Mouse (Mus musculus) hindbrain, embryonic 10.5 days (tissue): ENCODE data around the gene Rabgap1l. TPM values are rescaled to one million over a fixed set of nuclear protein-coding genes. Genes with fewer than 3 reads are reported as not detected.

ENCODE experiments used
- DNase-seq: peaks from one replicate; pipeline ENCODE4 v3.0.0-alpha.2; 2017; ENCODE audit warnings: low spot score
- H3K27ac ChIP-seq: fragments of 300-500 bp; sonication (generic); 2 replicates; pipeline ENCODE4 v1.5.1; 2016; ENCODE audit warnings: mild to moderate bottlenecking, moderate library complexity
- H3K27me3 ChIP-seq: fragments of 300-500 bp; sonication (generic); 2 replicates; pipeline ENCODE4 v1.6.1; 2016; ENCODE audit warnings: mild to moderate bottlenecking; ENCODE audit not compliant: poor library complexity, insufficient read depth, severe bottlenecking
- H3K36me3 ChIP-seq: fragments of 300-500 bp; sonication (generic); 2 replicates; pipeline ENCODE4 v1.6.1; 2016; ENCODE audit warnings: mild to moderate bottlenecking, moderate library complexity
- H3K4me1 ChIP-seq: fragments of 300-500 bp; sonication (generic); replicated peaks from 2 replicates; pipeline ENCODE4 v1.6.1; 2016; ENCODE audit warnings: mild to moderate bottlenecking
- H3K4me3 ChIP-seq: fragments of 300-500 bp; sonication (generic); 2 replicates; pipeline ENCODE4 v1.5.1; 2016; ENCODE audit warnings: mild to moderate bottlenecking, moderate library complexity
- H3K9me3 ChIP-seq: fragments of 300-500 bp; sonication (generic); 2 replicates; pipeline ENCODE4 v1.6.1; 2016; ENCODE audit warnings: mild to moderate bottlenecking, moderate library complexity
- WGBS: fragments of 180-500 bp; shearing (Covaris S2); methylation state at CpG from one replicate; pipeline ENCODE4 v1.1.7; 2016; 5-methylcytosine and 5-hydroxymethylcytosine counted together
- polyA plus RNA-seq: library from polyadenylated mRNA; unstranded; fragments of >200 nt; fragmentation: Nextera tagmentation; extraction: Ambion mirVana; gene quantifications from 2 replicates; pipeline ENCODE4 v1.2.1, GENCODE M21; 2016

The Rabgap1l gene
- polyA plus RNA-seq, 1 experiment from 2014 or later = 9.8 TPM

- 92% methylated on average over 4 of the region's 4 CpGs for WGBS
Measured at GRCm38 (mm10) chr1:160713887-160714286, 79.1 kb downstream of the Rabgap1l start.

DNA sequence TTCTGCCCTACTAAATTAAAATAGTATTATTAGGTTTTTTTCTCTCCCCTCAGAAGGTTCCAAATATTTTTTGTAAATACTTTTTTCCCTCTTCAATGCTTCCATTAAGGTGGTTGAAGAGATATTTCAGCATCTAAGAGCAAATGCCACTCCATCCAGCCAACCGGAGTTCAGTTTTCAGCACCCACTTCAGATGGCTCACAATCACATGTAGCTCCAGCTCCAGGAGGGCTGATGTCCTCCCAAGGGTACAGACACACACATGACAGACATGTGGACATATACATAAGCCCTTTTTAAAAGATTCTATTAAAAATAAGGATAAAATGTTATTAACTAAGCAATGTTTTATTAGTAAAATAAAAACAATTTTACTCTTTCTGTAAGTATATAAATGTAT, 79.6 kb downstream of the Rabgap1l start:
- H3K27me3 ChIP-seq = no peaks in the 10 kb centered on the region
- no peak for DNase-seq
- no peaks in the 10 kb centered on the region for H3K36me3 ChIP-seq
- no peak overlapping the region for H3K4me3 ChIP-seq
- 96% methylated on average over 1 of the region's 1 CpGs for WGBS
- no peaks in the 10 kb centered on the region for H3K9me3 ChIP-seq
- H3K27ac ChIP-seq = no peak overlapping the region
- H3K4me1 ChIP-seq = no peaks in the 10 kb centered on the region

More at GRCm38 (mm10) chr1:160713887-160714286, 79.1 kb downstream of the Rabgap1l start:
- DNase-seq = no peak
- no peak overlapping the region for H3K27ac ChIP-seq
- H3K36me3 ChIP-seq = no peaks in the 10 kb centered on the region
- H3K27me3 ChIP-seq = no peaks in the 10 kb centered on the region
- no peak overlapping the region for H3K4me3 ChIP-seq
- no peaks in the 10 kb centered on the region for H3K4me1 ChIP-seq
- no peaks in the 10 kb centered on the region for H3K9me3 ChIP-seq

DNA sequence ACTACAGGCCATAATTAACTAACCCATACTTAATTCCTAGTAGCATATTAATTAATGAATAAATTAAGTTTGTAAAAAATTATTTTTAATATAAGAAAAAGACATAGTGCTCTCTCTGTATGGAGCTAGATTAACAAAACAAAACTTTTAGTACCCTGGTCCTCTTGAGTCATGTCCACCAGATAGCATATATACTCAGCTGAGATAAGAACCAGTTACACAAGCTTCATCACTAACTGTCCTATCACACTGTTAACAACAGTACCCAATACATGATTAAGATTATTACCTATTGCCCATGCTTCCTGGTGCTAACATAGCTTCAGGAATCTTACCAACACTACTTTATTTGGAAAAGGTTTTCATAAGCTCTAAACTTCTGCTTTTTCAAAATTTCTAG, 82.5 kb downstream of the Rabgap1l start:
- H3K36me3 ChIP-seq = no peaks in the 10 kb centered on the region
- no peaks in the 10 kb centered on the region for H3K9me3 ChIP-seq
- DNase-seq = no peak
- no peak overlapping the region for H3K27ac ChIP-seq
- H3K4me1 ChIP-seq = no peaks in the 10 kb centered on the region
- H3K27me3 ChIP-seq = no peaks in the 10 kb centered on the region
- no peak overlapping the region for H3K4me3 ChIP-seq

GRCm38 (mm10) chr1:160704596-160704995, 88.4 kb downstream of the Rabgap1l start:
- Histone ChIP-seq H3K9me3 (no peaks in the 10 kb centered on the region), H3K36me3 (0 out of 2 replicates have a peak, but pooled peaks cover 5% of the 10 kb centered on the region), H3K4me1 (no peaks in the 10 kb centered on the region), H3K4me3 (no peak overlapping the region), H3K27ac (no peak overlapping the region), H3K27me3 (no peaks in the 10 kb centered on the region)
- 94% methylated on average over 2 of the region's 2 CpGs for WGBS
- DNase-seq = no peak

DNA sequence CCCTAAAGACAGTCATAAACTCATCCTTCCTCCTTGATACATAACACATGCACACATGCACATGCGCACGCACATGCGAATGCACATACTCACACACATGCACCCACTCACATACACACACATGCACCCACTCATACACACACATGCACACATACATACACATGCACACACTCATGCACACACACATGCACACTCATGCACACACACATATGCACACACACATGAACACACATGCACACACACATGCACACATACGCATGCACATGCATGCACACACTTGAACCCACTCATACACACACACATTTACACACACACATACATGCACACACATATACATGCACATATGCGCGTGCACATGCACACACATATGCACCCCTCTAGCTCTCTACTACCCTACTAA, 89.2 kb downstream of the Rabgap1l start:
- DNase-seq = no peak
- WGBS = 97% methylated on average over 6 of the region's 6 CpGs
- H3K36me3 ChIP-seq = 0 out of 2 replicates have a peak, but pooled peaks cover 5% of the 10 kb centered on the region
- H3K27ac ChIP-seq = no peak overlapping the region
- no peak overlapping the region for H3K4me3 ChIP-seq
- H3K27me3 ChIP-seq = no peaks in the 10 kb centered on the region
- H3K4me1 ChIP-seq = no peaks in the 10 kb centered on the region
- H3K9me3 ChIP-seq = no peaks in the 10 kb centered on the region

- WGBS = 91% methylated on average over 1 of the region's 1 CpGs
Measured at GRCm38 (mm10) chr1:160693094-160693447, 99.9 kb downstream of the Rabgap1l start.

DNA sequence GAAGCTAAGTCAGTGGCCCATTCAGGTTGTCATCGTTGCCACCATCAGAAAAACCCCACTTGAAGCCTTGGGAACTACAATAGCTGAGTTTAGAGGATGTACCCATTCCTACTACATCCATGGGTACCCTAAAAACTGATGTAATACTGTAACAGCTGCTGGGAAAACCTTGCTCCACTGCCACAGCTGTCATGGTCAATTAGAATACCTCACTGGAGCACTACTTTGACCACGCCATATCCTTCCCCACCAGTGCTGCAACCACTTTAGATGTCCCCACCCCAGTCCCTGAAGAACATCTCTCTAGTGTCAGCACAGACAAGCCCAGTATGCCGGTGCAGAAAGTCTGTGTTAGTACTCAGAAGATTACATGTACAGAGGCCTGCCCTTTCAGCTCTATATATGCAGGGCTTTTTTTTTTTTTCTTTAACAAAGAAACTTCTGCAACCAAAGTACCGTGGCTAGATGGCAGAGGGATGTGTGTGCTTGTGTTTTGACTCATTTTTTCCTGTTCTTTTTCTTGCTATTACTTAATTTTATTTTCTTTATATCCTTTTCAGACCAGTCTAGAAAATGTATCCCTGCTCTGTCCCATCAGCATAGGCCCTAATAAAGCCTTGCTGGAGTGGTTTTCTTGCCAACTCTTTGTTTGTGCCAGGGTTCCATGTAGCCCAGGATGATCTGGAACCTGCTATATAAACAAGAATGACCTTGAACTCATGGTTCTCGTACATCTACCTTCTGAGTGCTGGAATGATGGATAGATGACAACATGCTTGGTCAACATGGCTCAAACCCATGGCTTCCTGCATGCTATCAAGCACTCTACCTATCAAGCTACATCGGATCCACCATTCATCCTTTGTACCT, 100.6 kb downstream of the Rabgap1l start:
- Histone ChIP-seq H3K36me3 (no peaks in the 10 kb centered on the region), H3K27me3 (no peaks in the 10 kb centered on the region), H3K9me3 (no peaks in the 10 kb centered on the region), H3K4me3 (no peak overlapping the region), H3K27ac (no peak overlapping the region), H3K4me1 (no peaks in the 10 kb centered on the region)
- 90% methylated on average over 6 of the region's 6 CpGs for WGBS
- DNase-seq = no peak

More at GRCm38 (mm10) chr1:160693094-160693447, 99.9 kb downstream of the Rabgap1l start:
- H3K4me1 ChIP-seq = no peaks in the 10 kb centered on the region
- H3K27me3 ChIP-seq = no peaks in the 10 kb centered on the region
- no peak for DNase-seq
- no peaks in the 10 kb centered on the region for H3K9me3 ChIP-seq
- H3K36me3 ChIP-seq = no peaks in the 10 kb centered on the region
- no peak overlapping the region for H3K4me3 ChIP-seq
- no peak overlapping the region for H3K27ac ChIP-seq

DNA sequence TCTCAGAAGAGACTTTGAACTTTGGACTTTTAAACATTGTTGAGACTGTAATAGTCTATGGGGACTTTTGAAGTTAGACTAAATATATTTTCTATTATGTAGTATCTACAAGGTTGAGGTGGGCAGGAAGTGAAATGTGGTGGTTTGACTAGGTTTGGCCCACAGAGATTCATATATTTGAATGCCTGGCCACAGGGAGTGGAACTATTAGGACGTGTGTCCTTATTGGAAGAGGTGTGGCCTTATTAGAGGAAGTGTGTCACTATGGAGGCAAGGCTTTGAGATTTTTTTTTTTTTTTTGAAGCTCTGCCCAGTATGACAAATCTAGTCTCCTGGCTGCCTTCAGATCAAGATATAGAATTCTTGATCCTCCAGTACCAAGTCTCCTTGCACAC, 101.8 kb downstream of the Rabgap1l start:
- H3K4me1 ChIP-seq = no peaks in the 10 kb centered on the region
- H3K27me3 ChIP-seq = no peaks in the 10 kb centered on the region
- H3K36me3 ChIP-seq = no peaks in the 10 kb centered on the region
- WGBS = 93% methylated on average over 1 of the region's 1 CpGs
- DNase-seq = no peak
- H3K9me3 ChIP-seq = 0 out of 2 replicates have a peak, but pooled peaks cover 3% of the 10 kb centered on the region
- H3K27ac ChIP-seq = no peak overlapping the region
- H3K4me3 ChIP-seq = no peak overlapping the region

DNA sequence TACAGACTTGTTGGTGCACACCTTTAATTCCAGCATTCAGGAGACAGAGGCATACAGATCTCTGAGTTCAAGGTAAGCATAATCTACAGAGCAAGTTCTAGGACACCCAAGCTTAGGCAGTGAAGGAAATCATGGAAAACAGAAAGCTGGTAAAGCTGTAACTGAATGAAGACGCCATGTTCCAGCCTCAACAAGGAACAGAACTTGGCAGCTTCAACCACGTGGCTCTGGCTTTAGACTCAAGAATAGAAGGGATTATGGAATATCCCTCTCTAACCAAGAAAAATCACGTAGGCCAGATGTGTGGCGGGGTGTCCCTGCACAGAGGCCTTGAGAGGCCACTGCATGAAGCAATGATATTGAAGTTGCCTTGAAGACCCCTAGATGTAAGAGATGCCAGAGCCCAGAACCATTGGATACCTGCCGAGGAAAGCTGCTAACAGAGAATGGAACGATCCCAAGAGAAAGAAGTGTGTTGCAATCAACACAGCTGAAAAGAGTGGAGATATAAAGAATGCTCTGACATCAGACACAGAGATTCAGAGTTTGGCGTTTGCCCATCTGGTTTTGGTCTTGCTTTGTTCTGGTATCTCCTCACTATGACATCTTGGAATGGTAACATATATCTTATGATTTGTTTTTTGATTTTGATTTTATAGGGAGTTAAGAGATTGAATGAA, 102.4 kb downstream of the Rabgap1l start:
- Histone ChIP-seq H3K36me3 (no peaks in the 10 kb centered on the region), H3K4me3 (no peak overlapping the region)
- 89% methylated on average over 7 of the region's 7 CpGs for WGBS

GRCm38 (mm10) chr1:160689511-160689910, 103.5 kb downstream of the Rabgap1l start:
- no peak overlapping the region for H3K27ac ChIP-seq
- H3K36me3 ChIP-seq = no peaks in the 10 kb centered on the region
- peaks cover 7% of the 10 kb centered on the region; the same call in 1 of the 2 replicates for H3K9me3 ChIP-seq
- DNase-seq = no peak
- no peaks in the 10 kb centered on the region for H3K4me1 ChIP-seq
- no peaks in the 10 kb centered on the region for H3K27me3 ChIP-seq
- H3K4me3 ChIP-seq = no peak overlapping the region

More for the DNA sequence above, 102.4 kb downstream of the Rabgap1l start:
- Histone ChIP-seq H3K27me3 (no peaks in the 10 kb centered on the region), H3K4me1 (no peaks in the 10 kb centered on the region), H3K27ac (no peak overlapping the region), H3K9me3 (peaks cover 7% of the 10 kb centered on the region; the same call in 1 of the 2 replicates)
- no peak for DNase-seq

GRCm38 (mm10) chr1:160684251-160684650, 108.8 kb downstream of the Rabgap1l start:
- DNase-seq = no peak
- no peaks in the 10 kb centered on the region for H3K4me1 ChIP-seq
- WGBS = 93% methylated on average over 2 of the region's 2 CpGs
- H3K9me3 ChIP-seq = peaks cover 7% of the 10 kb centered on the region; the same call in 1 of the 2 replicates
- H3K27me3 ChIP-seq = no peaks in the 10 kb centered on the region
- H3K36me3 ChIP-seq = no peaks in the 10 kb centered on the region
- H3K27ac ChIP-seq = no peak overlapping the region
- H3K4me3 ChIP-seq = no peak overlapping the region

DNA sequence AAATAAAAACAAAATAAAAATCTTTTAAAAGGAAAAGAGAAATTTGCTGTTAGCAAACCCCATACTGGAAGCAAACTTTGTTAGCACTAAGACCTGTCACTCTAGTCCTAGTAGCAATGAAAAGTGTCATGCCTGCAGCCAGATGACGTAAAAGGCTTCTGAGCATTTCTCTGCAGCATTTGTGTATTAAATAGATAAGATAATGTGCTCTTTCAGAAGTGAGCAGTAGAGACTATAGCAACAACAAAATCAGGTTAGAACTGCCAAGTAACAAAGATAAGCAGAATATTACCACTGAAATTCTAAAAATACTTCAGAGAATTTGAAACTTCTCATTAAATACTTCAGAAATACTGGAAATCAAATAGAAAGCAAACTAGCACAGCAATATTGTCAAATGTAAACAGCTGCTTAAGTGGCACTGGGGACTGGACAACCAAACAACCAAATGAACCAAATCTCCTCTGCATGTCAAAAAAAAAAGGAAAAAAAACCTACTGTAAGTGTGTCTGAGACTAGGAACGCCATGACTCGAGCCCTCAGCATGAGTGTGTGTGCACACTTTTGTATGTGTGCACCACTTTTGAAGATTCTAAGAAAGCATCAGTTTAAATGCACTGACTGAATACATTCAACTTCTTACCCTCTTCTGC, 111.5 kb downstream of the Rabgap1l start:
- H3K36me3 ChIP-seq = no peaks in the 10 kb centered on the region
- no peak for DNase-seq

DNA sequence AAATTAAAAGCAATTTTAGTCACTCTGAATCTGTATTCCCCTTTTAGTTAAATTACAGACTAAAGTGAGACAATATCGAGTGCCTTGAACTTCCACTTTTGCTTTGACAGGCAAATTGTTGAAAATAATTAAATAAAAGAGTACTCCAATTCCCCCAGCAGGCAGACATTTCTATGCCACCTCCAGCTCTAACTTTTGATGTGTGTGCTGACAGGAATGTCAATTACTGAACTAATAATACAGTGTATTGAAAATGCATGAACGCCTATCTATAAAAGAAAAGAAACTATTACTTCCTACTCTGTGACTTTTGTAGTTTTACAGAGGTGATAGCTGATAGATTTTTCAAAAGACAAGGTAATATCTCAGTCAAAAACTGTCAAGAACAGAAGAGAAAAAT, 118.2 kb downstream of the Rabgap1l start:
- Histone ChIP-seq H3K4me3 (no peak overlapping the region), H3K27ac (no peak overlapping the region), H3K9me3 (no peaks in the 10 kb centered on the region), H3K27me3 (no peaks in the 10 kb centered on the region), H3K4me1 (no peaks in the 10 kb centered on the region), H3K36me3 (no peaks in the 10 kb centered on the region)
- DNase-seq = no peak
- WGBS = 91% methylated on average over 2 of the region's 2 CpGs

More for the DNA sequence above, 111.5 kb downstream of the Rabgap1l start:
- Histone ChIP-seq H3K9me3 (peaks cover 7% of the 10 kb centered on the region; the same call in 1 of the 2 replicates), H3K4me3 (no peak overlapping the region), H3K27me3 (no peaks in the 10 kb centered on the region), H3K27ac (no peak overlapping the region), H3K4me1 (no peaks in the 10 kb centered on the region)
- WGBS = 93% methylated on average over 3 of the region's 3 CpGs
